Mouse (Mus musculus) adrenal gland, postnatal 4 days (tissue): ENCODE data around the gene Nkapd1. TPM values are rescaled to one million over a fixed set of nuclear protein-coding genes. Genes with fewer than 3 reads are reported as not detected.
"Not testable (repeated sequence)": the region's sequence is repeated elsewhere in the genome, so short reads cannot be mapped to it uniquely, and the experiment has no call there.

Experiments used
- DNase-seq, 2 experiments: peaks; one replicate each; pipeline ENCODE4 v3.0.0; 2021 to 2022; ENCODE audit warnings: low spot score in 2 of 2, mixed read lengths in 2 of 2
- long read RNA-seq, 2 experiments: library from polyadenylated mRNA; stranded (forward); transcript quantifications; one replicate each; pipeline ENCODE4 v2.0.0; 2021
- total RNA-seq, 2 experiments: library from RNA; stranded (reverse); gene quantifications; 2 replicates each; pipeline ENCODE4 v1.2.3; 2021

Gene Nkapd1
- total RNA-seq: 10 to 100 TPM; 36.8 to 38.8 TPM
- long read RNA-seq, experiment 1, partial matches to known transcripts: 0 of 2 reads
- long read RNA-seq, experiment 1, other reads (novel, unspliced or antisense): 0 of 2 reads
- long read RNA-seq, experiment 2, partial matches to known transcripts: 0 of 12 reads
- long read RNA-seq, experiment 2, other reads (novel, unspliced or antisense): 6 of 12 reads

- peak; percentile 68 to 81 for DNase-seq
Observed at GRCm38 (mm10) chr9:50616766-50617603, at the start of gene Nkapd1, which contains the start of gene Pih1d2. Nkapd1 (minus strand) TSS chr9:50617464. Pih1d2 (plus strand) TSS chr9:50617321.

GRCm38 (mm10) chr9:50666442-50666841 is 49.2 kb upstream of the Nkapd1 start:
- DNase-seq: no peak

GRCm38 (mm10) chr9:50664826-50665225 is 47.6 kb upstream of the Nkapd1 start:
- no peak for DNase-seq

GRCm38 (mm10) chr9:50660431-50660830 is 43.2 kb upstream of the Nkapd1 start:
- DNase-seq: no peak

- peak; percentile 57 to 75 for DNase-seq
Observed at GRCm38 (mm10) chr9:50659392-50660217, 42.3 kb upstream of the Nkapd1 start, which contains the start of gene Dlat. Dlat (minus strand) TSS chr9:50659780.

GRCm38 (mm10) chr9:50658941-50659388 is 41.7 kb upstream of the Nkapd1 start:
- DNase-seq: peak in 1 of 2 experiments; percentile 4

- DNase-seq: no peak
Observed at GRCm38 (mm10) chr9:50658391-50658790, 41.1 kb upstream of the Nkapd1 start.

- DNase-seq: no peak
Observed at GRCm38 (mm10) chr9:50650503-50650902, 33.2 kb upstream of the Nkapd1 start.

GRCm38 (mm10) chr9:50646826-50647370 is 29.6 kb upstream of the Nkapd1 start:
- no peak for DNase-seq

GRCm38 (mm10) chr9:50634270-50634669 is 17.0 kb upstream of the Nkapd1 start:
- DNase-seq: no peak

GRCm38 (mm10) chr9:50633059-50633458 is 15.8 kb upstream of the Nkapd1 start:
- no peak for DNase-seq

GRCm38 (mm10) chr9:50632016-50632688 is 14.9 kb upstream of the Nkapd1 start:
- no peak for DNase-seq

GRCm38 (mm10) chr9:50630903-50631302 is 13.6 kb upstream of the Nkapd1 start:
- DNase-seq: not testable (repeated sequence)

GRCm38 (mm10) chr9:50617794-50618330 is 598 bp upstream of the Nkapd1 start:
- DNase-seq: no peak

- no peak for DNase-seq
Observed at GRCm38 (mm10) chr9:50616161-50616560, 1.1 kb downstream of the Nkapd1 start.

- no peak for DNase-seq
Observed at GRCm38 (mm10) chr9:50612115-50612514, 5.1 kb downstream of the Nkapd1 start.

- DNase-seq: no peak
Observed at GRCm38 (mm10) chr9:50604338-50604737, 12.9 kb downstream of the Nkapd1 start.

GRCm38 (mm10) chr9:50603998-50604324 is 13.3 kb downstream of the Nkapd1 start:
- DNase-seq: no peak

GRCm38 (mm10) chr9:50603189-50603997 is 13.9 kb downstream of the Nkapd1 start, which contains the start of the genes Sdhd and Timm8b:
Sdhd (minus strand) TSS chr9:50603812.
Timm8b (plus strand) TSS chr9:50603910.
- peak; percentile 75 to 83 for DNase-seq
